Mouse (Mus musculus): Measurements from ENCODE around the gene Zgpat. TPM values are rescaled to one million over a fixed set of nuclear protein-coding genes. Genes with fewer than 3 reads are reported as not detected.

Gene Zgpat
- 1.1 TPM for polyA plus RNA-seq (2014; fragmentation: Illumina TruSeq; extraction: RNeasy Lipid Tissue Mini Kit (QIAGEN cat#74804); ENCODE audit: low read depth, low replicate concordance)

GRCm38 (mm10) chr2:181364860-181365596 is at the start of gene Zgpat, which contains the start of gene Arfrp1:
Zgpat (plus strand) TSS chr2:181364928.
Arfrp1 (minus strand) TSS chr2:181365404.

DNA sequence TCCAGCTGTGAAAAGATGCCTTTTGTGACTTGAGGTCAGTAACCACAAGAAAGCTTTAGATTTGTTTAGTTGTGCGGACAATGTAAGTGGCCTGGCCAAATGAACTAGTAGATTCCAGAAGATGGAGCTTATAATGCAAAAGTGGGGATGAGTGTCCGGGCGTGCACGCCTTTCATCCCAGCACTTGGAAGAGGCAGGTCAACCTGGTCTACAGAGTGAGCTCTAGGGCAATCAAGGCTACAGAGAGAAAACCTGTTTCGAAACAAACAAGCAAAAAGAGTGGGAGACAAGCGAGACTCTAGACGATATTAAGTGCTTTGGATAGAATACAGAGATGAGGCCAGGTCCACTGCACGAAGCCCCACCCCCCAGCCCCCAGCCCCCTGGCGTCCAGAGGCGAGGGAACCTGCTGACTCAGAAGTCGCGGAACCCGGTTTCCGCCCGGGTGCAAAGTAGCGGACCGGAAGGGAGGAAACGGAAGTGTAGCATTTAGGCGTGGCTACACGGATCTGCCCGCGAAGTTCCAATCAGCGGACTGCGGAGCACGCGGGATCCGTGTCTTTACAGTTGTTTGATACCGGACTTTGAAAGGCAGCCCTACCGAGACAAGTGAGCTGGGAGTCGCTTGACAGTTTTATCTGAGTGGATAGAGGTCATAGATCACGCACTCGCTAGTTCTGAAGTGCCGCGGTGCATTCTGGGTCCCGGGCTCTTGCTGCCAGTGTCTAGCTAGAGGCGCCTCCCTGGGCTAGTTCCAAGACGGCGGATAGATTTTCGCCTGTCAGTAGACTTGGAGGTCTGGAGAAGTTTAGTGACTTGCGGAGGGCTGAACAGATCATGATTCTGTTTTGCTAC is 45.3 kb upstream of the Zgpat start, which contains the start of gene Rtel1:
TSS of gene Rtel1 (plus strand) at position 492 of the 855 bp plus-strand sequence.

GRCm38 (mm10) chr2:181379778-181380177 is 15.1 kb downstream of the Zgpat start, which contains the start of gene Lime1:
Lime1 (plus strand) TSS chr2:181380078.

Other genes with a start within 250 kb of the Zgpat start
- not detected for gene Kcnq2, start 229.6 kb upstream of the Zgpat start, polyA plus RNA-seq (2014; fragmentation: Illumina TruSeq; extraction: RNeasy Lipid Tissue Mini Kit (QIAGEN cat#74804); ENCODE audit: low read depth, low replicate concordance)
- gene Eef1a2, start 207.9 kb upstream of the Zgpat start, polyA plus RNA-seq (2014; fragmentation: Illumina TruSeq; extraction: RNeasy Lipid Tissue Mini Kit (QIAGEN cat#74804); ENCODE audit: low read depth, low replicate concordance), result not detected
- gene Ppdpf, start 177.7 kb upstream of the Zgpat start, polyA plus RNA-seq (2014; fragmentation: Illumina TruSeq; extraction: RNeasy Lipid Tissue Mini Kit (QIAGEN cat#74804); ENCODE audit: low read depth, low replicate concordance), result 4.5 TPM
- not detected for gene Ptk6, start 162.1 kb upstream of the Zgpat start, polyA plus RNA-seq (2014; fragmentation: Illumina TruSeq; extraction: RNeasy Lipid Tissue Mini Kit (QIAGEN cat#74804); ENCODE audit: low read depth, low replicate concordance)
- gene Srms, start 151.7 kb upstream of the Zgpat start, polyA plus RNA-seq (2014; fragmentation: Illumina TruSeq; extraction: RNeasy Lipid Tissue Mini Kit (QIAGEN cat#74804); ENCODE audit: low read depth, low replicate concordance), result not detected
- gene Fndc11, start 144.9 kb upstream of the Zgpat start, polyA plus RNA-seq (2014; fragmentation: Illumina TruSeq; extraction: RNeasy Lipid Tissue Mini Kit (QIAGEN cat#74804); ENCODE audit: low read depth, low replicate concordance), result not detected
- 0.93 TPM for gene Helz2, start 122.9 kb upstream of the Zgpat start, polyA plus RNA-seq (2014; fragmentation: Illumina TruSeq; extraction: RNeasy Lipid Tissue Mini Kit (QIAGEN cat#74804); ENCODE audit: low read depth, low replicate concordance)
- gene Gmeb2, start 76.9 kb upstream of the Zgpat start, polyA plus RNA-seq (2014; fragmentation: Illumina TruSeq; extraction: RNeasy Lipid Tissue Mini Kit (QIAGEN cat#74804); ENCODE audit: low read depth, low replicate concordance), result 4.6 TPM
- not detected for gene Stmn3, start 50.4 kb upstream of the Zgpat start, polyA plus RNA-seq (2014; fragmentation: Illumina TruSeq; extraction: RNeasy Lipid Tissue Mini Kit (QIAGEN cat#74804); ENCODE audit: low read depth, low replicate concordance)
- gene Rtel1, start 45.2 kb upstream of the Zgpat start, polyA plus RNA-seq (2014; fragmentation: Illumina TruSeq; extraction: RNeasy Lipid Tissue Mini Kit (QIAGEN cat#74804); ENCODE audit: low read depth, low replicate concordance), result 4.9 TPM
- 33.3 TPM for gene Arfrp1, start 476 bp downstream of the Zgpat start, polyA plus RNA-seq (2014; fragmentation: Illumina TruSeq; extraction: RNeasy Lipid Tissue Mini Kit (QIAGEN cat#74804); ENCODE audit: low read depth, low replicate concordance)
- 1.3 TPM for gene Lime1, start 15.2 kb downstream of the Zgpat start, polyA plus RNA-seq (2014; fragmentation: Illumina TruSeq; extraction: RNeasy Lipid Tissue Mini Kit (QIAGEN cat#74804); ENCODE audit: low read depth, low replicate concordance)
- gene Zbtb46, start 94.5 kb downstream of the Zgpat start, polyA plus RNA-seq (2014; fragmentation: Illumina TruSeq; extraction: RNeasy Lipid Tissue Mini Kit (QIAGEN cat#74804); ENCODE audit: low read depth, low replicate concordance), result 4.2 TPM
- not detected for gene Abhd16b, start 128.3 kb downstream of the Zgpat start, polyA plus RNA-seq (2014; fragmentation: Illumina TruSeq; extraction: RNeasy Lipid Tissue Mini Kit (QIAGEN cat#74804); ENCODE audit: low read depth, low replicate concordance)
- 35.5 TPM for gene Tpd52l2, start 132.2 kb downstream of the Zgpat start, polyA plus RNA-seq (2014; fragmentation: Illumina TruSeq; extraction: RNeasy Lipid Tissue Mini Kit (QIAGEN cat#74804); ENCODE audit: low read depth, low replicate concordance)
- gene Dnajc5, start 155.6 kb downstream of the Zgpat start, polyA plus RNA-seq (2014; fragmentation: Illumina TruSeq; extraction: RNeasy Lipid Tissue Mini Kit (QIAGEN cat#74804); ENCODE audit: low read depth, low replicate concordance), result 32.7 TPM
- 12.0 TPM for gene Uckl1, start 220.0 kb downstream of the Zgpat start, polyA plus RNA-seq (2014; fragmentation: Illumina TruSeq; extraction: RNeasy Lipid Tissue Mini Kit (QIAGEN cat#74804); ENCODE audit: low read depth, low replicate concordance)
- gene Prpf6, start 226.9 kb downstream of the Zgpat start, polyA plus RNA-seq (2014; fragmentation: Illumina TruSeq; extraction: RNeasy Lipid Tissue Mini Kit (QIAGEN cat#74804); ENCODE audit: low read depth, low replicate concordance), result 25.0 TPM
- gene Zfp512b, start 227.9 kb downstream of the Zgpat start, polyA plus RNA-seq (2014; fragmentation: Illumina TruSeq; extraction: RNeasy Lipid Tissue Mini Kit (QIAGEN cat#74804); ENCODE audit: low read depth, low replicate concordance), result 1.3 TPM
- gene Samd10, start 234.3 kb downstream of the Zgpat start, polyA plus RNA-seq (2014; fragmentation: Illumina TruSeq; extraction: RNeasy Lipid Tissue Mini Kit (QIAGEN cat#74804); ENCODE audit: low read depth, low replicate concordance), result 6.5 TPM